Mouse (Mus musculus): ENCODE data around the gene Sfxn4. TPM values are rescaled to one million over a fixed set of nuclear protein-coding genes. Genes with fewer than 3 reads are reported as not detected.
"Not testable (repeated sequence)": the region's sequence is repeated elsewhere in the genome, so short reads cannot be mapped to it uniquely, and the experiment has no call there.

Gene Sfxn4
- total RNA-seq (2021), result 1 to 10 TPM; 7.4 to 9.5 TPM
- long read RNA-seq, experiment 1, partial matches to known transcripts, result 0 of 1 reads
- long read RNA-seq, experiment 1, other reads (novel, unspliced or antisense), result 0 of 1 reads
- long read RNA-seq, experiment 2, partial matches to known transcripts, result 0 of 6 reads
- long read RNA-seq, experiment 2, other reads (novel, unspliced or antisense), result 2 of 6 reads

- DNase-seq, result peak; percentile 95 to 97
Measured at GRCm38 (mm10) chr19:60860868-60861700, at the start of gene Sfxn4. Gene Sfxn4, minus strand, starts transcription at chr19:60861479.

GRCm38 (mm10) chr19:60910304-60910703 is 49.0 kb upstream of the Sfxn4 start:
- no peak for DNase-seq

GRCm38 (mm10) chr19:60905477-60905876 is 44.2 kb upstream of the Sfxn4 start:
- no peak for DNase-seq

- DNase-seq, result no peak
Measured at GRCm38 (mm10) chr19:60903971-60904370, 42.7 kb upstream of the Sfxn4 start.

GRCm38 (mm10) chr19:60903139-60903538 is 41.9 kb upstream of the Sfxn4 start:
- no peak for DNase-seq

- peak; percentile 27 to 49 for DNase-seq
Measured at GRCm38 (mm10) chr19:60895251-60895880, 34.1 kb upstream of the Sfxn4 start.

GRCm38 (mm10) chr19:60891934-60892547 is 30.8 kb upstream of the Sfxn4 start:
- peak; percentile 69 to 87 for DNase-seq

GRCm38 (mm10) chr19:60891123-60891470 is 29.8 kb upstream of the Sfxn4 start:
- peak; percentile 41 to 60 for DNase-seq

GRCm38 (mm10) chr19:60890391-60891122 is 29.3 kb upstream of the Sfxn4 start:
- DNase-seq, result peak in 1 of 2 experiments; percentile 77

GRCm38 (mm10) chr19:60889714-60890315 is 28.5 kb upstream of the Sfxn4 start, which contains the start of gene Grk5:
Gene Grk5, plus strand, starts transcription at chr19:60889749.
- DNase-seq, result peak; percentile 97 to 98

- peak; percentile 83 to 92 for DNase-seq
Measured at GRCm38 (mm10) chr19:60889101-60889713, 27.9 kb upstream of the Sfxn4 start.

GRCm38 (mm10) chr19:60887637-60888036 is 26.4 kb upstream of the Sfxn4 start:
- DNase-seq, result no peak

- peak; percentile 44 to 67 for DNase-seq
Measured at GRCm38 (mm10) chr19:60883129-60883528, 21.9 kb upstream of the Sfxn4 start.

GRCm38 (mm10) chr19:60874064-60874694 is 12.9 kb upstream of the Sfxn4 start, which contains the start of gene Prdx3:
Gene Prdx3, minus strand, starts transcription at chr19:60874556.
- DNase-seq, result peak; percentile 99

- peak; percentile 30 to 36 for DNase-seq
Measured at GRCm38 (mm10) chr19:60873501-60873900, 12.2 kb upstream of the Sfxn4 start.

- DNase-seq, result no peak
Measured at GRCm38 (mm10) chr19:60872272-60872671, 11.0 kb upstream of the Sfxn4 start.

- no peak for DNase-seq
Measured at GRCm38 (mm10) chr19:60871366-60871765, 10.1 kb upstream of the Sfxn4 start.

GRCm38 (mm10) chr19:60870489-60870888 is 9.2 kb upstream of the Sfxn4 start:
- no peak for DNase-seq

- not testable (repeated sequence) for DNase-seq
Measured at GRCm38 (mm10) chr19:60866169-60866568, 4.9 kb upstream of the Sfxn4 start.

- no peak for DNase-seq
Measured at GRCm38 (mm10) chr19:60845731-60846130, 15.5 kb downstream of the Sfxn4 start.

All from heart, adult 18-20 months (tissue).